Comparison of ENCODE assay signal across 9 mouse cellular contexts in genomic region chr17:12118131-12118530, GRCm38 (mm10). TPM values are rescaled to one million over a fixed set of nuclear protein-coding genes. Genes with fewer than 3 reads are reported as not detected.
A peak's percentile ranks its signal among the peaks of the same experiment; 100 is the strongest.
DNase-seq lines count a peak whose midpoint lies in the region; ATAC-seq and TF ChIP-seq lines count a peak whose summit lies in the region.
"Had no signal": no experiment of that assay in that cellular context is flagged by ENCODE, and none has a peak within 500 bp of the region (broad histone marks: within the 10 kb centered on the region; RNA-seq: fewer than 3 reads in every experiment).

No protein-coding gene starts in this region.

- no peaks in the 10 kb centered on the region for H3K27me3 ChIP-seq in heart, adult 2 months (ENCODE audit: control insufficient read depth, insufficient read depth, low read length)
- no peaks in the 10 kb centered on the region for H3K27me3 ChIP-seq in hindbrain, embryonic 14.5 days (ENCODE audit: control insufficient read depth, insufficient read depth, low read length)
- H3K27me3 ChIP-seq: Patski had no signal

- no peak overlapping the region; the same call in 1 of the 2 replicates for H3K9ac ChIP-seq in heart, adult 2 months (ENCODE audit: low read depth, low read length)
- H3K9ac ChIP-seq in hindbrain, embryonic 14.5 days = peak overlapping the region; percentile 76

- 10% methylated on average over 9 of the region's 9 CpGs for WGBS in heart, adult 2 months
- WGBS in hindbrain, embryonic 14.5 days = 9% methylated on average over 9 of the region's 9 CpGs
- 6% methylated on average over 9 of the region's 9 CpGs for WGBS in olfactory bulb, adult 2 months

- TF ChIP-seq CTCF in heart, adult 2 months (IDR thresholded peaks at IDR 0.05) = no peak
- no peak for TF ChIP-seq CTCF in brain, embryonic 14.5 days (IDR thresholded peaks at IDR 0.05; ENCODE audit: borderline replicate concordance, extremely low read depth, insufficient read depth, insufficient read length)
- TF ChIP-seq CTCF in olfactory bulb, adult 2 months (IDR thresholded peaks at IDR 0.05; ENCODE audit: insufficient read depth, low read depth, low read length) = no peak

- intact Hi-C loops in heart, adult 2 months (cut with DNase I) = loop anchor here (5.0 kb wide), 4 partner anchors 54 to 254 kb away; no protein-coding TSS in a partner anchor

- no peak for DNase-seq in heart, adult 2 months
- no peak for DNase-seq in heart, adult 8-10 months (ENCODE audit: low spot score)
- DNase-seq in brain, embryonic 14.5 days (ENCODE audit: low read depth) = peak; percentile 14
- DNase-seq in hindbrain, embryonic 14.5 days (ENCODE audit: low spot score) = no peak
- peak; percentile 23 for DNase-seq in liver
- no peak for DNase-seq in gastrocnemius, adult 8-10 months (ENCODE audit: low spot score in 2 of 2)

- H3K4me3 ChIP-seq in heart, adult 2 months = peak overlapping the region; percentile 70
- H3K4me3 ChIP-seq in hindbrain, embryonic 14.5 days (replicated peaks; ENCODE audit: low read length) = peak overlapping the region; percentile 65
- H3K4me3 ChIP-seq in olfactory bulb, adult 2 months (ENCODE audit: insufficient read depth, low read depth, low read length) = peak overlapping the region; percentile 85

- H3K79me2 ChIP-seq in heart, adult 2 months (replicated peaks; ENCODE audit: control insufficient read depth, insufficient read depth, low read length) = no peaks in the 10 kb centered on the region

- TF ChIP-seq EP300 in heart, adult 2 months (IDR thresholded peaks at IDR 0.05; ENCODE audit: insufficient read depth, low read depth, low read length) = no peak

- H3K27ac ChIP-seq in heart, adult 2 months = no peak overlapping the region
- peak overlapping the region; percentile 96 for H3K27ac ChIP-seq in hindbrain, embryonic 14.5 days
- no peak overlapping the region for H3K27ac ChIP-seq in olfactory bulb, adult 2 months (ENCODE audit: insufficient read depth, low read depth, low read length)

- peaks cover 1% of the 10 kb centered on the region for H3K4me1 ChIP-seq in heart, adult 2 months (ENCODE audit: control insufficient read depth, insufficient read depth, low read length)
- peaks cover 25% of the 10 kb centered on the region for H3K4me1 ChIP-seq in hindbrain, embryonic 14.5 days (replicated peaks; ENCODE audit: control insufficient read depth, insufficient read depth, low read length)
- H3K4me1 ChIP-seq in olfactory bulb, adult 2 months (ENCODE audit: control insufficient read depth, insufficient read depth, low read length) = peaks cover 6% of the 10 kb centered on the region; the same call in 1 of the 2 replicates

- H3K4me2 ChIP-seq in hindbrain, embryonic 14.5 days (replicated peaks) = peak overlapping the region; percentile 89

- no peaks in the 10 kb centered on the region; the same call in 1 of the 2 replicates for H3K36me3 ChIP-seq in heart, adult 2 months (ENCODE audit: control insufficient read depth, insufficient read depth, low read length)
- no peaks in the 10 kb centered on the region for H3K36me3 ChIP-seq in hindbrain, embryonic 14.5 days (replicated peaks; ENCODE audit: control insufficient read depth, insufficient read depth)

- H3K9me3 ChIP-seq in hindbrain, embryonic 14.5 days (ENCODE audit: control insufficient read depth, low read length) = no peaks in the 10 kb centered on the region

- no peak for ATAC-seq in hindbrain, embryonic 14.5 days (ENCODE audit: low FRiP score)
- no peak for ATAC-seq in frontal cortex, adult (ENCODE audit: low TSS enrichment)

- TF ChIP-seq POLR2A in heart, adult 2 months (IDR thresholded peaks at IDR 0.05; ENCODE audit: insufficient read depth, low read depth, low read length) = no peak
- TF ChIP-seq POLR2A in brain, embryonic 14.5 days (IDR thresholded peaks at IDR 0.05; ENCODE audit: borderline replicate concordance, extremely low read depth, insufficient read depth, insufficient read length, poor library complexity, severe bottlenecking) = no peak
- no peak for TF ChIP-seq POLR2A in olfactory bulb, adult 2 months (IDR thresholded peaks at IDR 0.05; ENCODE audit: insufficient read depth, low read depth, low read length)

RNA-seq across cellular contexts. Expression of gene Agpat4, which starts 0.4 kb away (rescaled TPM):
- 1 to 10 TPM; 4.4 to 5.3 TPM for total RNA-seq in heart, adult 2 months (2021)
- polyA plus RNA-seq in heart, adult 2 months (2012; rRNA removed) = 4.8 and 5.2 TPM in 2 replicates
- total RNA-seq in heart, adult 8-10 months (2022) = 1 to 10 TPM; 2.5 to 3.8 (median 3.4) TPM
- 27.6 and 35.2 TPM in 2 replicates for polyA plus RNA-seq in brain, embryonic 14.5 days (2012; rRNA removed)
- polyA plus RNA-seq in hindbrain, embryonic 14.5 days (2014; fragmentation: Nextera tagmentation; extraction: Ambion mirVana) = 36.1 and 38.2 TPM in 2 replicates
- not detected in 2 replicates for polyA plus RNA-seq in olfactory bulb, adult 2 months (2012; ENCODE audit: insufficient read depth, insufficient read length, low replicate concordance, missing spikeins)
- 1 to 10 TPM; 1.5 to 1.9 (median 1.8) TPM for total RNA-seq in gastrocnemius, adult 8-10 months (2022)

Comparison
In these comparisons a context has a peak if more than half of its experiments do, and no peak if none do; other contexts are left out.
1. DNase-seq: peak in brain, embryonic 14.5 days (single experiment) and liver (single experiment); none in heart, adult 2 months (0 of 2), heart, adult 8-10 months (single experiment), hindbrain, embryonic 14.5 days (single experiment) and gastrocnemius, adult 8-10 months (0 of 2).
2. Peak in every context shown above with its lines, with median percentiles within 50 percentile points of each other: H3K4me3 ChIP-seq.